Mouse (Mus musculus) kidney, adult 2 months (tissue): ENCODE measurements around the gene Fdxacb1. TPM values are rescaled to one million over a fixed set of nuclear protein-coding genes. Genes with fewer than 3 reads are reported as not detected.

Experiments used
- DNase-seq: peaks from one replicate; pipeline ENCODE4 v3.0.0; 2021
- H3K27ac ChIP-seq: fragments of 200-500 bp; 2 replicates; pipeline ENCODE4 v1.5.1; 2012; ENCODE audit warnings: low read depth, low read length, control low read depth, inconsistent platforms; ENCODE audit not compliant: insufficient read depth
- H3K27me3 ChIP-seq: fragments of 200-500 bp; replicated peaks from 2 replicates; pipeline ENCODE4 v1.6.1; 2012; ENCODE audit warnings: mild to moderate bottlenecking, moderate library complexity, low read length, inconsistent platforms; ENCODE audit not compliant: control insufficient read depth, insufficient read depth
- H3K36me3 ChIP-seq: fragments of 200-500 bp; 2 replicates; pipeline ENCODE4 v1.6.1; 2012; ENCODE audit warnings: mild to moderate bottlenecking, moderate library complexity, low read length, inconsistent platforms; ENCODE audit not compliant: control insufficient read depth, insufficient read depth
- H3K4me1 ChIP-seq: fragments of 200-500 bp; 2 replicates; pipeline ENCODE4 v1.6.1; 2011; ENCODE audit warnings: low read length; ENCODE audit not compliant: control insufficient read depth, insufficient read depth
- H3K4me3 ChIP-seq: fragments of 200-500 bp; 2 replicates; pipeline ENCODE4 v1.5.1; 2011; ENCODE audit warnings: mild to moderate bottlenecking, low read depth, low read length, control low read depth; ENCODE audit not compliant: insufficient read depth
- CTCF ChIP-seq: fragments of 200-500 bp; conservative IDR thresholded peaks from 2 replicates; pipeline ENCODE4 v1.5.1; 2011; ENCODE audit warnings: low read depth, mild to moderate bottlenecking, control low read depth, low read length, moderate library complexity, mixed read lengths; ENCODE audit not compliant: insufficient read depth, insufficient read length
- POLR2A ChIP-seq: fragments of 200-500 bp; IDR thresholded peaks from one replicate; pipeline ENCODE4 v1.6.1; 2011; ENCODE audit warnings: low read depth, low read length, control low read depth
- WGBS: fragments of 180-500 bp; shearing (Covaris S2); methylation state at CpG from one replicate; pipeline ENCODE4 v1.1.7; 2018; 5-methylcytosine and 5-hydroxymethylcytosine counted together
- polyA plus RNA-seq: library from polyadenylated mRNA; depleted of rRNA; stranded (reverse); fragments of >200 nt; gene quantifications from 2 replicates; pipeline ENCODE4 v1.2.3, GENCODE M21; 2012

Fdxacb1 gene
- polyA plus RNA-seq, 1 experiment, result 3.6 TPM

DNA sequence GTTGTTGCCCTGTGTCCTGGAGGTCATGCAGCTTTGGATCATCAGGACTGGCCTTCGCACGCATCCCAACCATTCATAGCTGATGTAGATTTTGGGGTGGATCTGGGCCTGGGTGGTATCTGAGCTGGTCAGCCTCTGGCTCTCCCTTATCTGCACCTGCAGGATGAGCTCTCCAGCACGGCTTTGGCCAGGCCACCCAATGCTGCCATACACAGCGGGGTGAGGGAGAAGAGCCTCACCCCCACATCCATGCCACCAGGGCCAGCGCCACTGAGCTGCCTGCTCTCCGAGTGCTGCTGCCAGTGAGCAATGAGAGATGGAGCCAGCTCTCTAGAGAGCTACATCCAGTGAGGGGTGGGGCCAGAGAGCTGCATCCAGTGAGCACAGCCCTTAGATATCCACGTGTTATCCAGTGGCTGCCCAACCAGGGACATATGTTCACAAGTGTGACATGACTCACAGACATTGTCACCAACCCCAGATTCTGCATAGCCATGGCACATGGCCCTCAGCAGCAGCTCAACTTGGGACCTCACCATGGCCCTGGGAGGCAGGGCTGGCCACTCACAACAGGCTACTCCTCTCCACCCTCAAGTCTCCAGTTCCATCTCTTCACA lies 35.1 kb downstream of the Fdxacb1 start:
- H3K27ac ChIP-seq, result no peak overlapping the region
- TF ChIP-seq POLR2A, result no peak
- TF ChIP-seq CTCF, result no peak
- H3K4me1 ChIP-seq, result no peaks in the 10 kb centered on the region
- WGBS, result 90% methylated on average over 7 of the region's 7 CpGs
- H3K4me3 ChIP-seq, result no peak overlapping the region
- H3K36me3 ChIP-seq, result no peaks in the 10 kb centered on the region
- DNase-seq, result no peak
- no peaks in the 10 kb centered on the region for H3K27me3 ChIP-seq

DNA sequence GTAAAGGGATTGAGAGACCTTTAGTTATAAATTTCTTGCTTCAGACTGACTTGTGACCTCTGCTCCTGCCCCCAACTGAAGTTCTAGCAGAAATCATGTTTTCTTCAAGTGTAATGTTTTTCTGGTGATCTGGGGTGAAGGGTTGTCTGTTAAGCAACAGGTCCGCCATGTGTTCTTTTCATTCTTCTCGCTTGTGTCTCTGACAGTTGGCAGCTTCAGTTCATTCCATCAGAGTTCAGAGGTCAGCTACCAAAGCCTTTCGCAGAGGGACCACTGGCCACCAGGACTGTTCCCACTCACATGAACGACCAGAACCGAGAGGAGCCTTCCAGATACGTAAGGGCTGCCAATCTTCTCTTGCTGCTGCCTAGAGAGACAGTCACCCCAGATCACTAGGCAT lies 40.4 kb downstream of the Fdxacb1 start:
- H3K4me1 ChIP-seq, result no peaks in the 10 kb centered on the region
- no peak for TF ChIP-seq CTCF
- TF ChIP-seq POLR2A, result no peak
- no peak overlapping the region for H3K27ac ChIP-seq
- H3K27me3 ChIP-seq, result no peaks in the 10 kb centered on the region
- no peaks in the 10 kb centered on the region; the same call in 1 of the 2 replicates for H3K36me3 ChIP-seq
- peak; percentile 63 for DNase-seq
- no peak overlapping the region for H3K4me3 ChIP-seq
- 59% methylated on average over 6 of the region's 6 CpGs for WGBS

DNA sequence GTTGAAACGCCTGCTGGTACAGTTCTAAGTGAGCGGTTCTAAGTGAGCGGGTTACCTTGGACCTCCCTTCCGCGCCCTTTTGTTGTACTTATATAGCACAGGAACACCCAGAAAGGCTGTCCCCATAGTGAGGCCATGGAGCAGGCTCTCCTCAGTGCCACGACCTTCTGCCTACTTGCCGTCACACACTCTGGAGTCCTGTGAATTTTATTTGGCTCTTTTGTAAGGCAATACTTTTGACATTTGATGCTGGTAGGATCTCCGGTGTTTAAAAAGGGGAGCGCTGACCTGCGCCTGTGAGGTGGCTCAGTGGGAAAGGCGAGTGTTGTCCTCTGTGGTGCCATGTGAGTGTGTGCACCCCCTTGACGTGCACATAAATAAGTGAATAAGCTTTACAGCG lies 41.1 kb downstream of the Fdxacb1 start:
- no peak for DNase-seq
- WGBS, result 85% methylated on average over 13 of the region's 13 CpGs
- TF ChIP-seq POLR2A (no peak), CTCF (no peak)
- Histone ChIP-seq H3K27ac (no peak overlapping the region), H3K27me3 (no peaks in the 10 kb centered on the region), H3K4me1 (no peaks in the 10 kb centered on the region), H3K4me3 (no peak overlapping the region), H3K36me3 (no peaks in the 10 kb centered on the region; the same call in 1 of the 2 replicates)

DNA sequence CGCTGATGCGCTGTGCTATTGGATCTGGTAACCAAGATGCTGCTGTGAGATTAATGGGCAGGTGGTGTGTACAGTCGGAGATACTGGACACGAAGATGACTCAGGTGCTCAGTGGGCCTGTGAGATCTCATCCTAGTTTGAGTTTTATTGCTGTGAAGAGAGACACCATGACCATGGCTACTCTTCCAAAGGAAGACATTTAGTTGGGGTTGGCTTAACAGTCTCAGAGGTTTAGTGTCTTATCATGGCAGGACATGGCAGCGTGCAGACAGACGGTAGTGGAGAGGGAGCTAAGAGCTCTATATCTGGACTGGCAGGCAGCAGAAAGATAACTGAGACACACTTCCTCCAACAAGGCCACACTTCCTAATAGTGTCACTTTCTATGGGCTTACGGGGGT lies 43.2 kb downstream of the Fdxacb1 start:
- no peak for DNase-seq
- Histone ChIP-seq H3K36me3 (no peaks in the 10 kb centered on the region; the same call in 1 of the 2 replicates), H3K4me1 (no peaks in the 10 kb centered on the region), H3K4me3 (no peak overlapping the region), H3K27me3 (no peaks in the 10 kb centered on the region), H3K27ac (no peak overlapping the region)
- no peak for TF ChIP-seq POLR2A
- no peak for TF ChIP-seq CTCF
- WGBS, result 92% methylated on average over 7 of the region's 7 CpGs

DNA sequence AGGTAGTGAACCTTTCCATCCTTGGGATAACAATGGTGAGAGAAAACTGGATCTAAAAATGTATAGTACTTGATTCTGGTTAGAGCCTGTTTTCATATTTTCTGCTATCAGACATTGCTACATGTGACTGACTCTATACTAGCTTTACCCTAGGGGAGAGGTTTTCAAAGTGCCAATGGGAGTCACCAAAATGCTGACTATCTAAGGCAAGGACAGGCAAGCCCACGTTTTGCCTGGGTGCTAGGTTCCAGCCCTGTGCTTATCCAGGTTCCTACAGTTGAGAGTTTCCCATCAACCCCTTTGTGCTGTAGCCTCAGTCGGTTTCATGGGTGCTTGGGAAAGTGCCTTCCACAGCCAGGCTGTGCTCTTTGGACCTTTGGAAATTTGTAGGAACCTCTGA lies 43.7 kb downstream of the Fdxacb1 start:
- no peak for DNase-seq
- no peaks in the 10 kb centered on the region for H3K27me3 ChIP-seq
- 90% methylated on average over 2 of the region's 2 CpGs for WGBS

GRCm38 (mm10) chr9:50813796-50814195 lies 45.8 kb downstream of the Fdxacb1 start:
- Histone ChIP-seq H3K36me3 (no peaks in the 10 kb centered on the region; the same call in 1 of the 2 replicates), H3K4me3 (no peak overlapping the region), H3K4me1 (no peaks in the 10 kb centered on the region), H3K27me3 (no peaks in the 10 kb centered on the region), H3K27ac (no peak overlapping the region)
- no peak for DNase-seq
- TF ChIP-seq POLR2A (no peak), CTCF (no peak)
- 95% methylated on average over 5 of the region's 5 CpGs for WGBS

More for the DNA sequence above, 43.7 kb downstream of the Fdxacb1 start:
- no peaks in the 10 kb centered on the region; the same call in 1 of the 2 replicates for H3K36me3 ChIP-seq
- TF ChIP-seq POLR2A (no peak), CTCF (no peak)
- no peak overlapping the region for H3K4me3 ChIP-seq
- no peaks in the 10 kb centered on the region for H3K4me1 ChIP-seq
- no peak overlapping the region for H3K27ac ChIP-seq

DNA sequence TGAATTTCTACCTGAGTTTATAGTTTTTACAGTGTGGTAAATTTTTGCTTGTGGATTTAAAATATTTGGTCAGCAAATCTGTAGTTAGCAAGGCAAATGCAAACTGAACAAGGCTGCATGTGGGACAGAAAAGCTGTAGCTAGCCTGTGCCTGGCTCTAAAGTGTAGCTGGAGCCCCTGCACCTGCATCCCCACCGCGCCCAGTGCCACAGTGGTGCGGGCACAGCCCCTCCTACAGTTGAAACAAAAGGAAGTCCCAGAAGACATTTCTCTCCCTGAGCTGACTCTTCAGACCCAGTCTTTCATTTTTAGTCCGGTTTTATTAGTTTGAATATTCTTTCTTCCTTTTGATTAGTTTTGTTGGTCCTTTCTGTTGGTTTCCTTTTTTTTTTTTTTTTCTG lies 47.6 kb downstream of the Fdxacb1 start:
- Histone ChIP-seq H3K27me3 (no peaks in the 10 kb centered on the region), H3K36me3 (no peaks in the 10 kb centered on the region; the same call in 1 of the 2 replicates), H3K27ac (no peak overlapping the region), H3K4me3 (no peak overlapping the region), H3K4me1 (no peaks in the 10 kb centered on the region)
- WGBS, result 96% methylated on average over 4 of the region's 4 CpGs
- TF ChIP-seq CTCF, result no peak
- TF ChIP-seq POLR2A, result no peak
- no peak for DNase-seq
